Mouse (Mus musculus): ENCODE measurements around the gene Sec31a.

Gene Sec31a

DNA sequence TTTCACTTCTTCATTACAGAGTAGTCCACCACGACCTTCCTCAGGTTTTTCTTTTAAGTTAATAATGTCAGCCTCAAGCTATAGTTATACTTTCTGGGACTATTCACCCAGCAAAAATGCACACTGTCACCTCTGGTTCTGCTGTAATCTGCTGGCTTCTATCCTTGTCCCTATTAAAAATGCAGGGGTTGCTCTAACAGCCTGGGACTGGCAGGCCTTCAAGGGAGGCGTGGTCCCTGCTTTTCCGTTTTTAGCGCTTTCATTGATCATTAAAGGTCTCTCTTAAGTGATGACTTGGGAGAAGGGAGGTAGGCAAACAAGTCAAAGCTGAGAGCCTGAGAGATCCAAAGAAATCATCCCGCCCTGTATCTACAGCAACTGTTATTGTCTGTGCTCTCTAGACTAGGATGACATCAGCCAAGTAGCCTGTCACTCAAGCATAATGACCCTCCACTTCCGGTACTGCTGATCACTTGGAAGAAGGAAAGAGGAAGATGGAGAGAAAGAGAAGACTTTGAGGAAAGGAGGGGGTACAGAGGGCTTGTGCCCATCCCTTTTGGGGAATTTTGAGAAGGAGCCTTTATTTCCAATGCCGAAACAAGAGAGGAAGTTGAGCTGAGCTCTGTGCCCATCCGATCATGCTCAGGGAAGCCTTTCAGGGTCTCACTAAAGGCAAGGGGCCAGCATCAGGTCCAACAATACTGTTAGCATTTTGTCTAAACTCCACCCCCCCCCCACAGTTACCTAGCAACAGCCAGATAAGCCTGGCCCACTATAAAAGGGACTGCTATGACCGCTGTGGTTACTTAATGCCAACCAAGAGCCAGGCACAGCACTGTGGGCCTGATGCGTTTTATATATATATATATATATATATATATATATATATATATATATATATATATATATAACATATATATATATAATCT, 66.5 kb downstream of the Sec31a start:
- DNase-seq (ENCODE audit: low spot score) = peak; percentile 53

DNA sequence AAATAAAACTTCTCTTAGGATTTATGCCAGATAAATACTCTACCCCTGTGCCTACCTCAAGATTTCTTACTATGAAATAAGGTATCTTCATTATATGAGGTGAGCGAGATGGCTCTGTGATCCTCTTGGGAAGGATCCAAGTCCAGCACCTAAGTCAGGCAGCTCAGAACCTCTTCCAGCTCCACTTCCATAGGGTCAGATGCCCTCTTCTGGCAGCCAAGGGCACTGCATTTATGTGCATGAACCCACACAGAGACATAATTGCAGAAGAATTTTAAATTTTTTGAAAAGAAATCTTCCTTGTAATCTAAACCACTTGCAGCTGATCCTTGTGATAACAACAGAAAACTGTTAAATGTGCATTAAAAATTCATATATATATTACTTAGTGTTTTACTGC, 70.9 kb downstream of the Sec31a start:
- DNase-seq (ENCODE audit: low spot score) = no peak

DNA sequence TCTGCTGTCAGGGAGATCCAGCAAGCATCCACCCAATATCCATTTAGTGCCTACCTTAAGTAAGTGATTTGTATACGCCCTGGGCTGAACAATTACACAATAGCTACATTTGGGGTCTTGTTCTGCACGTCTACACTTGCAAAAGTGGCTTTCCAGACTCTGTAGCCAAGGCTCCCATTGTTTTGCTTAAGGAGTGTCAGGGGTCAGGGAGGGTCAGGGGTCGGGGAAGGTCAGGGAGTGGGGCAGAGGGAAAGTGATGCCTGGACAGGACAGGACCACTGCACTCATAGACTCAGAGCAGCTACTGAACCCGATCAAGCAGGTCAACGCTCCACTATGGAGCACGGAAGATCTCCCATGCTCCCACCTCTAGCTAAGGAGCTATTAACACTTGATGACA, 72.9 kb downstream of the Sec31a start:
- DNase-seq (ENCODE audit: low spot score) = no peak

DNA sequence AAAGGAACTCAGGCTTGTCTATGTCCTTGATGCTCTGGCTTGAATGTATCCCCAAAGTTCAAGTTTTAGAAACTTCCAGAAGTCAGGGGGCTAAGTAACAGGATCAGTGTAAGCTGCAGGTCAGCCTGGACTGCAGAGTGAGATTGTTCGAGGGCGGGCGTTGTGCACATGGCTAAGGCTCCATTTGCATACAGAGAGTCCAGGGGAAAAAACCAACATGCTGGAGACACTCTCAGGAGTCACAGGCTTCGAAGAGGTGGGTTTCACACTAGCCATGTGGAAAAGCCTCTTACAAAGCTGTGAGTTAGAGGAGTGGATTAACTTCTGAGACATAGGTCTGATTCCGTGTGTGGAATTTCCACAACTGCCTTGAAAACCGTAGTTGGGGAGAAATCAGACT, 73.6 kb downstream of the Sec31a start:
- DNase-seq (ENCODE audit: low spot score) = no peak

DNA sequence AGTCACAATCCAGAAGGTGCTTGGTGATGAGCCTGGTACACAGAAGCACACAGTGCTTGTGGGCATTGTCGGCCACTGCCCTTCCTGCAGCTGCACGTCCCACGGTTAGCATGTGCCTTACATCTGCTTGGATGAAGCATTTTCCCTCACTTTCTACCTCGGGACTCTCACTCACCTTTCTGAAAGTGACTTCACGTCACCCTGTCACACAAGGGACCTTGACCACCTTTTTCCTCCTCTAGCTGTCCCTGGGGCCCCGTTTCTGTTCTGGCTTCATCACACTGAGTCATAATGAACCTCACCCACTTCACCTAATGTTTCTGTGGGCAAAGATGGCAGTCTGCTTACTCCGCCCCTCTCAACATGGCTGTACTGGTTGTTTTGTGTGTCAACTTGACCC, 75.0 kb downstream of the Sec31a start:
- no peak for DNase-seq (ENCODE audit: low spot score)

DNA sequence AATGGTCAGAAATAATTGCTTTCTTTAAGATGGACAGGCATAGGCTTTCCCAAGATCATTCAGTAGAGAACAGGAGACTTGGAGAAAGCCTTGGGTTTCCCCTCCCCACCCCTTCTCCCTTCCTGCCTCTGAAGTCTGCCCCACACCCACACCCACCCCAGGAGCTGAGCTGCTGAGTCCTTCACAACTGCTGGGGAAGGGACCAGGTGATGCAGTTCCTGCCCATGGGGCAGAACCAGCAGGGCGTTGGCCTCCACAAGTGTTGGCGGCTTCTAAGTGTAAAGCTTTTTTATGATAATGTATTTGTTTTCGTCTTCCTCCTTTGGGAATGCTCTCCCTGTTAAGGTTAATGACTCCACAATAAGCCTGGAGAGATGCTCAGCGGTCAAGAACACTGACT, 78.2 kb downstream of the Sec31a start:
- no peak for DNase-seq (ENCODE audit: low spot score)

DNA sequence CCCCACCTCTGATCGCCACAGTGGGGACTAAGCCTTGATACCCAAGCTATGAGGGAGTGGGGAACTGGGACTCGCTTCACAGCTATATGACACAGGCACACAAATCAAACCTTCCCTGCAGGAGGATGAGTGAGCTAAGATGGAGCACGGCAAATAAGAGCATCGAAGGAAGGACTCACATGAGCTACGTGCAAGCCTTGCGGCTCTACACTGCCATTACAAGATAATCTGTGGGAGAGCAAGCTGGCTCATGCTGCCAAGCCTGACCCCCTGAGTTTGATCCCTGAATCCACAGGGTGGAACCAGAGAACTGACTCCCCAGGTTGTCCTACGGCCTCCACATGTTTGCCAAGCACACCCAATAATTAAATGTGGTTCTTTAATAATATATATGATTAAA, 79.2 kb downstream of the Sec31a start:
- DNase-seq (ENCODE audit: low spot score) = no peak

DNA sequence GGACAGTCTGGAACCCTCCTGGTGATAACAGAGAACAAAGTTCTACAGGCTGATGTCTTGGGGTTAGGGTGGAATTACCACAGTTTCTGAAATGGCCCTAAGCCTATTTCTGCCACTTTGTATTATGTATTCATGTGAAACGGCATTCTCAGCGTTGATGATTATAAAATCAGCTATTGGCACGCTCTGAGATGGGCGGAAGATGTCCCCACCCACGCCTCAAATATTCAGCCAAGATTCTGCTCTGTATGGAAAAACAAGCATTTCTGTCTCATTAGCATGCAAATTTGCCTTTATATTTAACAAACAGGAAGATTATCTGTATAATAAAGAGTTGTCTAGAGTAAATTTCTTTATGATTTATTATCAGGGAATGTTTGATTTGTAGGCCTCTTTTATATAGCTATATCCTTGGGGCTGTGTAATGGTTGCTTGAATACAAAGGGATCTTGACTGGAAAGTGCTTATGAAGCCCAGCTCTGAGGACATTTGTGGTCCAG, 80.4 kb downstream of the Sec31a start:
- DNase-seq (ENCODE audit: low spot score) = no peak

DNA sequence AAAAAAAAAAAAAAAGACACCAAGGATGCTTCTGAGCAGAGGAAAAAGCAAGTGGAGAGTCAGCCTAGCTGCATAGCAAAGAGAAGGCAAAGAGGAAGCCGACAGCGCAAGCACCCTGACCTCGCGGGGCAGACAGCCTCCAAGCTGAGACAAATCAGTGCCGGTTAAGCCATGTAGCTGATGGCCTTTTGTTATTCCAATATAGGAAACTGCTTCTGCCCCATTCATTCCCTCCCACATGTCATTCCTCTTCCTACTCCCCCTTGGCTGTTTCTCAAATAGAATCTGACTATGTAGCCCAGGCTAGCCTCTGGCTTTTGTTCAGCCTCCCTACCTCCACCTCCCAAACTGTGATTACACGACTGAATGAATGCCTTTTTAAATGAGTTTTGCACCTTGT, 81.3 kb downstream of the Sec31a start:
- DNase-seq (ENCODE audit: low spot score) = no peak

DNA sequence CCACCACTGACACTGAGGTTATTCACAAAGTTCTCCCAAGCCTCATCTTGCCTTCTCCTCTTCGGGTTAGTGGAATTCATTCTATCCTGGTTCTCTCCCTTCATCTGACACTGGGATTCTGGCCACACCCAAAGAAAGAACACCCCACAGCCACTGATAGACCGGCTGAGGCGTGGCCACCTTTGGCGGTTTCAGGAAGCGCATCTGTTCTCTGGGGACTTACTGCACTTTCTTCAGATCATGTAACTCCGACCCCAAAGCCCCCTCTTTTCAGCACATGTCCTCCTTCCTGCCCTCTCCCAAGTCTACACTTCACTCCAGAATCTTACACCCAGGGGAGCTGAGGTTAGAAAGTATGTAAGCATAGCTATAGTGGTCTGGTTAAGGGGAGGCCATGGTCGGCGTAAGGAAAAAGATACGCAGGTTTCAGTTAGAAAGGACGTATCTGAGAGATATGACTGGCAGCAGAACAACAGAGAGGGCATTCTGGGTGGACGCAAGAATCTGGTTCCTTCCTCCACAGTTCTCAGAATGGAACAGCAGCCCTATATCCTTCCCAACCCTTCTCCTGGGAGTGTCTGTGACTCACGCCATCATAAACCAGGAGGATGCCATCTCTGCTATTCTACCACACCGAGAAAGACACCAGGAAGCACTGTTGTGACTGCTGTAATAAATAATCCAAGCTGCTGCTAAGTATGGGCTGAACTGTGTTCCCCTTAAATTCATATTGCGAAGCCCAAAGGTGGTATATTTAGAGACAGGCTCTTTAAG, 82.2 kb downstream of the Sec31a start:
- peak; percentile 11 for DNase-seq (ENCODE audit: low spot score)

DNA sequence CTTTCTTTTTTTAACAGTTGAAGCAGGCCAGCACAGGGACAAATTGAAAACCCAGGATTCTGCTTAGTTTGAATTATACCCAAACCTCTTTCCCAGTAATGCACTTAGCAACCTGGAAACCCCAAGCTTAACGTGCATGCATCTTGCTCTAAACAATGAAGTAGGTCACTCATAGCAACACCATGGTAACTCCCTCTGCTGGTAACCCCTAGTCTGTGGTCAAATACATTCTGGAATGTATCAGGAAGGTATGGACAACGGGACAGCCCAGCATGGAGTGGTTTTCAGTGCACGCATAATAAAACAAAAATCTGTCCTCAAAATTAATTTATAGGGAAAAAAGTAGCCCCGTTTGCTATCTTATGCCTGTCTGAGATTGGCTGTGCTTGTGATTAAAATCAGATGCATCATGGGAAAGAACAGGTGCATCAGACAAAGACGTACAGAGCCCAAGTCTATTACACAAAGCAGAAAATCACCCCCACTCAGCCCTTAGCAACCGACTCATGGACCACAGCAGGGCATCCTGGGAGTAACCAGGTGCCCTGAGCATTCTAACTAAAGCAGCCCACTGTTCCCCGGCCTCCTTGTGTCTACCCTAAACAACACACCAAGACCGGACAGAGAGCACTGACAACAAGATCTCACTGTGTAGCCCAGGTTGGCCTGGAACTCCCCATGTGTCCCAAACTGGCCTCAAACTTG, 83.6 kb downstream of the Sec31a start:
- DNase-seq (ENCODE audit: low spot score) = peak; percentile 44

DNA sequence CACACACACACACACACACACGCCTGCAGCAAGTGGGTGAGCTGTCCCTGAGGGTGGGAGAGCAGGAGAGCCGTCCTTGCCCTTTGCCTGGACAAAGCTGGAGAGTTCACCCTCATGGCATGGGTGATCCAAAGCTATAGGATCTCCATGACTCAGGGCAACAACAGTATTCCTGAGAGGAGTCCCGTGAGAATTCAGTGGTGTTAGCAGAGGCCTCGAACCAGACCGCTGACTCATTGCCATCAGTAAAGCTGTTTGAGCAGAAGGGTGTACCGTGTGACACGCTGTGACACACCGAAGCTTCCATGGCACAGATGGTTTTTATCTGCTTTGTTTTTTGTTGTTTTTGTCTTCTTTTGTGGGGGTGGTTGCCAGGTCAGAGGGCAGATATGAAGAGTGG, 84.4 kb downstream of the Sec31a start:
- DNase-seq (ENCODE audit: low spot score) = peak; percentile 23

DNA sequence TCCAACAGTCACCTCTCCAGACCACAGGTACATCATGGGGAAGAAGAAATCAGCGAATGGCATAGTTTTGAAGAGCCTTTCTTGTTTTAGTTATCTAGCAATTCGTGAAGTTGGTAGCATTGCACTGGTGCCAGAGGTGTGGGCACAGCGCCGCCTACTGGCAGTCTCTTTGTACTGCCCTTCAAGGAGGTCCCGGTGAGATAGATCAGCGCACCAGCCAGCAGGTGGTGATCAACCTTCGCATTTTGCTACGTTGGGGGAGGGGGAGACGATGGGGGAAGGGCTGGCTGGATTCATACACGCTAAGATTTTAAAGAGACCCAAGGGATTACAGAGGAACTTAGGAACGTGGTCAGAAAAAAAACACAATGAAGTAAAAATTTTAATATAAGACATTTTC, 94.0 kb downstream of the Sec31a start:
- peak; percentile 91 for DNase-seq (ENCODE audit: low spot score)

DNA sequence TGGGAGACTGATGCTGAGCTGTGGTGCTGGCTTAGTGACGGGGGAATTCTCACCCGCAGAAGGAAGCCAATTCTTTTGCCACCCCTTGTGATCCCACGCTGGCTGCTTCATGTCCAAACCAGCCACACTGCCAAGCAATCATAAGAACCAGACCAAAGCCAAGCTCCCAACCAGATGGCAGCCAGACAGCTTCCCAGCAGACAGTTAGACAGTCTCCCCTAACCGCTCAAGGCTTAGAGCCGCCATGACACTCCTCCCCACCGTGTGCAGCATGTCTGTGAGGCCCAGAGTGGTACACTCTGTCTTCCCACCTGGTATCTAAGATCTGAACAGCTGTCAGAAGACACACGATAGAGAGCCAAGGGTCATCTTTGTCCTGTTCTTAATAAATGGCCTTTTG, 98.2 kb downstream of the Sec31a start:
- DNase-seq (ENCODE audit: low spot score) = no peak

DNA sequence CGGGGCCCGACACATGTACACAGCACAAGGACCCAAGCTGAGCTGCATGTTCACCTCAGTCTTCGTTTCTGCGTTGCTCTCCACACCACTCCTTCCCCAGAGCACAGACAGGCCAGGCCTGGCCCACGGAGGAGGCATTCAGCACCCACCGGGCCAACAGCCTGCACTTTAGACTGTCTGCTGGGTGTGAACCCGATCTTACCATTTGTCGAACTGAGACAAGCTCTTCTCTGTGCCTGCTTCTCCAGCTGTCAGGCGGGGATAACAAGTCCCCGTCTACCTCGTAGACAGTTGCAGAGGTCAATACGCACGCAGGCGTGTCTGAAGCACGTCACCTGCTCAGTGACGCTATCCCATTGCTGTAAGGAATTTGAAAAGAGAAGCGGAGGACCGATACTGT, 99.0 kb downstream of the Sec31a start:
- no peak for DNase-seq (ENCODE audit: low spot score)

DNA sequence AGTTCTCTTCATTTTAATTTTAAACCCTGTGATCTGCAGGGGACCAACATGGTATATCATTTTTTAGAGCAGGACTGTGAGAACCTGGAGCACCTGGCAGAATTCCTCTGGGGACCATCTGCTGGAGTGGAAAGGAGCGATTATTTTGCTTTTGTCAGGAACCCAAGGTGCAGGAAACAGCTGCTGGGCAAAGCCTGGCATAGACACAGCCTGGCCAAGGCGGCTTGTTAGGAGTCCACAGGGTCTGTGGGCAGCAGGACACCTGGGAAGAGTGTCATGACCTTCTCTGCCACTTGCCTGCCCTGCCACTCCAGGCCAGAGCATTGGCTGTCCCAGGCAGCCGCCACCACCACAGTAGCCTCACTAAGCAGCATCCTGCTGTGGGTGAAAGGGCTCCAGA, 100.4 kb downstream of the Sec31a start:
- no peak for DNase-seq (ENCODE audit: low spot score)

DNA sequence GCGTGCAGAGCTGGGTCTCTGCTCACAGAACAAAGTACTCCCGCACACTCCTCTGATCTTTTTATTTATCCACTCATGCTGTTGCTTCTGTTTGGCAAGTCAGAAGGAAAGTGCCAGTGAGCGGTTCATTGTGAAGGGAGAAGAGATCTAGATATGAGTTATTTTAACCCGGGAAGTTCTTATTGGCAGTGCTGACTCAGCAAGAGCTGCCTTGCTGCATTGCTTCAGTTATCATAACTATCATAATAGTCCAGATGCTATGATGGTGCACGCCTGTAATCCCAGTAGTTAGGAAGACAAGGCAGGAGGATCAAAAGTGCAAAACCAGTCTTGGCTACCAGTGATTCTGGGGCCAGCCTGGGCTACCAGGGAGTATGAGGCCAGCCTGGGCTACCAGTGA, 103.6 kb downstream of the Sec31a start:
- no peak for DNase-seq (ENCODE audit: low spot score)

All from retina, embryonic 14.5 days (tissue).